Mouse (Mus musculus) skeletal muscle tissue, adult 2 months (tissue): Measurements from ENCODE around the gene Map6d1.

Experiments used
- DNase-seq: peaks from one replicate; pipeline ENCODE4 v3.0.0-alpha.2; 2012; ENCODE audit warnings: low read depth, low spot score

Map6d1 gene

GRCm38 (mm10) chr16:20240468-20241414, at the start of gene Map6d1:
Gene Map6d1 (minus strand): TSS chr16:20241358.
- DNase-seq = no peak

- DNase-seq = no peak
Observed at GRCm38 (mm10) chr16:20280238-20280637, 39.1 kb upstream of the Map6d1 start.

- peak; percentile 15 for DNase-seq
Observed at GRCm38 (mm10) chr16:20279395-20279794, 38.2 kb upstream of the Map6d1 start.

GRCm38 (mm10) chr16:20272994-20273393, 31.8 kb upstream of the Map6d1 start:
- DNase-seq = no peak

GRCm38 (mm10) chr16:20271339-20271738, 30.2 kb upstream of the Map6d1 start:
- DNase-seq = no peak

GRCm38 (mm10) chr16:20265089-20265488, 23.9 kb upstream of the Map6d1 start:
- no peak for DNase-seq

GRCm38 (mm10) chr16:20257926-20258325, 16.8 kb upstream of the Map6d1 start:
- no peak for DNase-seq

GRCm38 (mm10) chr16:20248442-20249174, 7.5 kb upstream of the Map6d1 start:
- no peak for DNase-seq

GRCm38 (mm10) chr16:20247103-20247502, 5.9 kb upstream of the Map6d1 start:
- DNase-seq = no peak

GRCm38 (mm10) chr16:20238646-20239045, 2.5 kb downstream of the Map6d1 start:
- DNase-seq = no peak

GRCm38 (mm10) chr16:20237426-20237825, 3.7 kb downstream of the Map6d1 start:
- no peak for DNase-seq

GRCm38 (mm10) chr16:20234406-20234805, 6.8 kb downstream of the Map6d1 start:
- no peak for DNase-seq

- DNase-seq = no peak
Observed at GRCm38 (mm10) chr16:20228167-20228566, 13.0 kb downstream of the Map6d1 start.

GRCm38 (mm10) chr16:20227504-20227903, 13.7 kb downstream of the Map6d1 start:
- DNase-seq = no peak

GRCm38 (mm10) chr16:20226676-20227075, 14.5 kb downstream of the Map6d1 start:
- no peak for DNase-seq

GRCm38 (mm10) chr16:20222726-20223125, 18.4 kb downstream of the Map6d1 start:
- no peak for DNase-seq

- peak; percentile 26 for DNase-seq
Observed at GRCm38 (mm10) chr16:20213591-20214226, 27.4 kb downstream of the Map6d1 start.

GRCm38 (mm10) chr16:20199501-20200201, 41.5 kb downstream of the Map6d1 start:
- DNase-seq = no peak

- no peak for DNase-seq
Observed at GRCm38 (mm10) chr16:20196962-20197361, 44.2 kb downstream of the Map6d1 start.

- peak; percentile 24 for DNase-seq
Observed at GRCm38 (mm10) chr16:20195546-20195945, 45.6 kb downstream of the Map6d1 start.

- DNase-seq = no peak
Observed at GRCm38 (mm10) chr16:20192043-20192442, 49.1 kb downstream of the Map6d1 start.
